Mouse (Mus musculus) lung, postnatal 0 days (tissue): Measurements from ENCODE around the gene Them7. TPM values are rescaled to one million over a fixed set of nuclear protein-coding genes. Genes with fewer than 3 reads are reported as not detected.

Experiments
- ATAC-seq: fragments of 200-750 bp; cut with Nextera tagmentation; 2 replicates; pipeline ENCODE4 v1.8.0; 2017; ENCODE audit warnings: moderate library complexity
- DNase-seq: peaks from one replicate; pipeline ENCODE4 v3.0.0-alpha.2; 2016; ENCODE audit warnings: low spot score
- H3K27ac ChIP-seq: fragments of 300-500 bp; sonication (generic); 2 replicates; pipeline ENCODE4 v1.5.1; 2014; ENCODE audit warnings: antibody characterized with exemption, mild to moderate bottlenecking, low read length, mixed read lengths
- H3K27me3 ChIP-seq: fragments of 300-500 bp; sonication (generic); replicated peaks from 2 replicates; pipeline ENCODE4 v1.6.1; 2014; ENCODE audit warnings: low read length, mixed read lengths; ENCODE audit not compliant: insufficient read depth
- H3K36me3 ChIP-seq: fragments of 300-500 bp; sonication (generic); 2 replicates; pipeline ENCODE4 v1.6.1; 2014; ENCODE audit warnings: low read length, mixed read lengths; ENCODE audit not compliant: insufficient read depth
- H3K4me1 ChIP-seq: fragments of 300-500 bp; sonication (generic); 2 replicates; pipeline ENCODE4 v1.6.1; 2014; ENCODE audit warnings: antibody characterized with exemption, low read depth, low read length, mixed read lengths; ENCODE audit not compliant: insufficient read depth
- H3K4me2 ChIP-seq: fragments of 300-500 bp; sonication (generic); replicated peaks from 2 replicates; pipeline ENCODE4 v1.6.1; 2014; ENCODE audit warnings: low read depth, mild to moderate bottlenecking, low read length, moderate library complexity, mixed read lengths
- H3K4me3 ChIP-seq: fragments of 300-500 bp; sonication (generic); 2 replicates; pipeline ENCODE4 v1.5.1; 2014; ENCODE audit warnings: low read depth, low read length
- H3K9ac ChIP-seq: fragments of 300-500 bp; sonication (generic); replicated peaks from 2 replicates; pipeline ENCODE4 v1.6.1; 2014; ENCODE audit warnings: low read depth, mild to moderate bottlenecking
- H3K9me3 ChIP-seq: fragments of 300-500 bp; sonication (generic); 2 replicates; pipeline ENCODE4 v1.6.1; 2016; ENCODE audit warnings: low read length, mixed read lengths
- CTCF ChIP-seq: IDR thresholded peaks from 2 replicates; pipeline ENCODE4 v1.5.1; 2016; ENCODE audit warnings: antibody characterized with exemption, mild to moderate bottlenecking
- EP300 ChIP-seq: IDR thresholded peaks from 2 replicates; pipeline ENCODE4 v1.6.1; 2016; ENCODE audit warnings: antibody characterized with exemption, mild to moderate bottlenecking, control low read depth
- WGBS: fragments of 180-500 bp; shearing (Covaris S2); extraction: QIAGEN DNeasy Blood & Tissue Kit; methylation state at CpG from one replicate; pipeline ENCODE4 v1.1.7; 2014; 5-methylcytosine and 5-hydroxymethylcytosine counted together
- polyA plus RNA-seq: library from polyadenylated mRNA; unstranded; fragments of >200 nt; fragmentation: Nextera tagmentation; extraction: Ambion mirVana; gene quantifications from 2 replicates; pipeline ENCODE4 v1.2.1, GENCODE M21; 2015

Them7 gene
- polyA plus RNA-seq, 1 experiment from 2014 or later = not detected

- WGBS = 63% methylated on average over 12 of the region's 12 CpGs
- no peak overlapping the region for H3K4me2 ChIP-seq
- no peak for ATAC-seq
- no peaks in the 10 kb centered on the region for H3K36me3 ChIP-seq
- H3K9ac ChIP-seq = no peak overlapping the region
- TF ChIP-seq CTCF (no peak), EP300 (no peak)
- no peaks in the 10 kb centered on the region for H3K4me1 ChIP-seq
- no peaks in the 10 kb centered on the region for H3K27me3 ChIP-seq
- no peak for DNase-seq
- no peak overlapping the region for H3K4me3 ChIP-seq
- no peaks in the 10 kb centered on the region for H3K9me3 ChIP-seq
- no peak overlapping the region for H3K27ac ChIP-seq
Measured at GRCm38 (mm10) chr2:105418629-105419227, 194.6 kb downstream of the Them7 start.

- DNase-seq (no peak), ATAC-seq (no peak)
- H3K4me2 ChIP-seq = no peak overlapping the region
- no peak for TF ChIP-seq EP300
- TF ChIP-seq CTCF = no peak
- no peaks in the 10 kb centered on the region for H3K36me3 ChIP-seq
- H3K27me3 ChIP-seq = no peaks in the 10 kb centered on the region
- H3K27ac ChIP-seq = no peak overlapping the region
- WGBS = 57% methylated on average over 8 of the region's 8 CpGs
- H3K9ac ChIP-seq = no peak overlapping the region
- no peaks in the 10 kb centered on the region for H3K4me1 ChIP-seq
- H3K4me3 ChIP-seq = no peak overlapping the region
- H3K9me3 ChIP-seq = no peaks in the 10 kb centered on the region
Measured at GRCm38 (mm10) chr2:105427447-105427846, 203.3 kb downstream of the Them7 start.

- TF ChIP-seq CTCF (peak; percentile 96), EP300 (no peak)
- no peak overlapping the region for H3K4me3 ChIP-seq
- H3K9ac ChIP-seq = no peak overlapping the region
- no peaks in the 10 kb centered on the region for H3K27me3 ChIP-seq
- peak; percentile 77 for DNase-seq
- WGBS = 2% methylated on average over 12 of the region's 12 CpGs
- H3K9me3 ChIP-seq = no peaks in the 10 kb centered on the region
- no peaks in the 10 kb centered on the region for H3K36me3 ChIP-seq
- ATAC-seq = no peak
- no peak overlapping the region for H3K4me2 ChIP-seq
- no peaks in the 10 kb centered on the region for H3K4me1 ChIP-seq
- no peak overlapping the region for H3K27ac ChIP-seq
Measured at GRCm38 (mm10) chr2:105428029-105428428, 203.9 kb downstream of the Them7 start.

- TF ChIP-seq EP300 (no peak), CTCF (no peak)
- WGBS = 19% methylated on average over 6 of the region's 6 CpGs
- H3K9ac ChIP-seq = no peak overlapping the region
Measured at GRCm38 (mm10) chr2:105428467-105428866, 204.3 kb downstream of the Them7 start.

More at GRCm38 (mm10) chr2:105428467-105428866, 204.3 kb downstream of the Them7 start:
- no peaks in the 10 kb centered on the region for H3K9me3 ChIP-seq
- H3K36me3 ChIP-seq = no peaks in the 10 kb centered on the region
- DNase-seq = no peak
- no peaks in the 10 kb centered on the region for H3K4me1 ChIP-seq
- H3K27me3 ChIP-seq = no peaks in the 10 kb centered on the region
- ATAC-seq = no peak
- no peak overlapping the region for H3K4me3 ChIP-seq
- H3K27ac ChIP-seq = no peak overlapping the region
- no peak overlapping the region for H3K4me2 ChIP-seq

Other genes starting within 250 kb of the Them7 start
- gene Eif3m, start 207.2 kb upstream of the Them7 start, polyA plus RNA-seq = 177 and 178 TPM in 2 replicates
- gene Gm11060, start 132.3 kb upstream of the Them7 start, polyA plus RNA-seq = not detected in 2 replicates
- 2.1 and 2.7 TPM in 2 replicates for gene Wt1, start 97.8 kb upstream of the Them7 start, polyA plus RNA-seq
- 60.1 and 62.4 TPM in 2 replicates for gene Rcn1, start 175.0 kb downstream of the Them7 start, polyA plus RNA-seq